Mouse (Mus musculus) thymus, adult 18-20 months (tissue): Measurements from ENCODE around the gene Tenm3.
"Not testable (repeated sequence)": the region's sequence is repeated elsewhere in the genome, so short reads cannot be mapped to it uniquely, and the experiment has no call there.

Source experiments
- DNase-seq, 2 experiments: peaks; one replicate each; pipeline ENCODE4 v3.0.0; 2022; ENCODE audit warnings: mixed read lengths in 2 of 2

The Tenm3 gene

GRCm38 (mm10) chr8:48183758-48184157, 660.0 kb downstream of the Tenm3 start:
- no peak for DNase-seq

GRCm38 (mm10) chr8:48181000-48181399, 662.8 kb downstream of the Tenm3 start:
- DNase-seq: no peak

- not testable (repeated sequence) for DNase-seq
Observed at GRCm38 (mm10) chr8:48180146-48180545, 663.6 kb downstream of the Tenm3 start.

GRCm38 (mm10) chr8:48178993-48179392, 664.8 kb downstream of the Tenm3 start:
- no peak for DNase-seq

- no peak for DNase-seq
Observed at GRCm38 (mm10) chr8:48177876-48178275, 665.9 kb downstream of the Tenm3 start.
